Mouse (Mus musculus) urinary bladder, postnatal 36 days (tissue): ENCODE results near the gene Bcam.

ENCODE experiments used
- DNase-seq, 2 experiments: peaks; one replicate each; pipeline ENCODE4 v3.0.0; 2022; ENCODE audit warnings: low spot score in 2 of 2, mixed read lengths in 1 of 2

Gene Bcam

DNA sequence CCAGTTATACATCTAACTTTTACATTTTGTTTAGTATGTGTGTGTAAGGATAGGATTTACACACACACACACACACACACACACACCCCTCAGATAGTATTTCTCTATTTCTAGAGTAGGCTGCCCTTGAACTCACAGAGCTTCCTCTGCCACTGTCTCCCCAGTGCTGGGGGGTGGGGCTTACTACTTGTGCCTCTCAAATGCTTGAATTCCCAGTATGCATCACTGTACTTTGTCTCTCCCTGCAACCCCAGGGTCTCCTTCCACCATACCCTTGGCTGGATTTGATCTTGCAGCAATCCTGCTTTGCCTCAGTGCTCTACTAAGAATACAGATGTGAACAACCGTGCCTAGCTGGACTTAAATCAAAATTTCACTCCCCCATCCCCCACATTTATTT is 16.8 kb downstream of the Bcam start:
- no peak for DNase-seq

DNA sequence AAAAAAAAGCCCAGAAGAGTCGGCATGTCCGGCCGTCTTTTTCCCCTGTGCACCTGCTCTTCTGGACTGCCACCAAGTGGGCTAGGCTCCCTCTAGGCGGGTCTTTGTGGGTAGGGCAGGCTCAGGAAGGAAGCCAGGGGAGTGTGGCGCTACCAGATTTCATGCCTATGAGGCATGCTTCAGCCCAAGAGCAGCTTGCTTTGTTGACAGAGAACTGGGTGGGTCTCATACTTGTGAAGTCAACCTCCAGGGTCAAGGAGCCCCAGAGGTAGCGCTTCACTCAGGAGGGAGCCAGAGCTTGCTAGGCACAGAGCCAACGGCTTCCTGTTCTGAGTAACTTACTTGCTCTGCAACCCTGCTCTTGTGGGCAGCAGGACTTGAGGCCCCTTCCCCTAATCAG is 17.2 kb downstream of the Bcam start:
- peak in 1 of 2 experiments; percentile 63 for DNase-seq

DNA sequence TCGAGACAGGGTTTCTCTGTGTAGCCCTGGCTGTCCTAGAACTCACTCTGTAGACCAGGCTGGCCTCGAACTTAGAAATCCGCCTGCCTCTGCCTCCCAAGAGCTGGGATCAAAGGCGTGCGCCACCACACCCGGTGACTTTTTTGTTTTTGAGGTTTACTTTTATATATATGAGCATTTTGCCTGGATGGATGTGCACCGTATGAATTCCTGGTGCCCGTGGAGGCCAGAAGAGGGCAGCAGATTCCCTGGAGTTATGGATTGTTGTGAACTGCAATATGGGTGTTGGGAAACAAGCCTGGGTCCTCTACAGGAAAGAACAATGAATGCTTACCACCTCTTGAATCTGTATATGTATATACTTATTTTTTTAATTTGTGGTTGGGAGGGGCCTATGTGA is 18.2 kb downstream of the Bcam start:
- no peak for DNase-seq

DNA sequence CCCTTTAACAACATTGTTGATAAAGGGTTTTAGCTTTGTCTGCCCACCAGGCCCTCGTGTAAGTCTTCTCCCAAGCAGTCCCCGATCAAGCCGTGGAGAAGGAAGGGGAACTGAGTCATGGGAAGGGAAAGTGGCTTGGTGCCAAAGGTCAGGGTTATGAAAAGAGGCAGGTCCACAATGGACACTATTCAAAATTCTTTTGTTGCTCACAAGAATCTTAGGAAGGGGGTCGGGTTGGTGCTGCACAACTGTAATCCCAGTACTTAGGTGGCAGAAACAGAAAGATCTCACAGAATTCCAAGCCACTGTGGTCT is 19.8 kb downstream of the Bcam start:
- DNase-seq, result no peak

DNA sequence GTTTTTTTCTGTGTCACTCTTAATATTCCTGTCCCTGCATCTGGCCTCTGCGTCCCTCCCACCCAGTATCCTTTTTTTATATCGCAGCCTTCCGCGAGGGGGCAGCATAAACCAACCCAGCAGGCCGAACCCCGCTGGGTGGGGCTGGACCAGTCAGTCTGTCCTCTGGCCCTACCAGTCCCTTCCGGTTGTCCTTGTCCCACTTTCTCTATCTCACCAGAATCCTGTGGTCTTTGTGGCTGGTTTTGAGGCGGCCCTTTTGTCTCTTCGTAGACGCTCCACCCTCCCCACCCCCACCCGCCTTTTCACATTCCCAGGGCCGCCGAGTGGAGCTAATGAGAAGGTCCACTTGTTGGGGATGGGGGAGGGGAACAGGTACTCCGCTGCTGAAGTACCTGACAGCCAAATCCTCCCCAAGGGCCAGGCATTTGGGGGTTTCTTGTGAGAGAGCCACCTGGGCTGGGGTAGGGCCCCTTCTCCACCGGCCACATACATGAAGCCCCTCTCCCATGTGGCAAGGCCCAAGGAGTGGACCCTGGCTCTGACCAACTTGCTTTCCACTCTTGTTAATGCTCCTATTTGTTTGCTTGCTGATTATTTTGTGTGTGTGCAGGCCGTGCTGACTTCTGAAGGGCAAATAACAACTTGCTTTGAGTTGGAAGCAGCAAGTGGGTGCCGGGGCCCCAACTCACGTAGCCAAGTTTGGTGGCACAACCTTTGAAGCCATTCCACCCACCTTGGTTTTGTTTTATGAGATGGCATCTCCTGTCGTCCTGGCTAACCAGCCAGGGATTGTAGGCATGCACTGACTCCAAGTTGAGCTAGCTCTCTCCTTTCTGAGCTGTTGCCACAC is 20.4 kb downstream of the Bcam start, which contains the start of gene Nectin2:
TSS of gene Nectin2 (minus strand) at position 267 of the 853 bp plus-strand sequence.
- peak; percentile 88 to 90 for DNase-seq

DNA sequence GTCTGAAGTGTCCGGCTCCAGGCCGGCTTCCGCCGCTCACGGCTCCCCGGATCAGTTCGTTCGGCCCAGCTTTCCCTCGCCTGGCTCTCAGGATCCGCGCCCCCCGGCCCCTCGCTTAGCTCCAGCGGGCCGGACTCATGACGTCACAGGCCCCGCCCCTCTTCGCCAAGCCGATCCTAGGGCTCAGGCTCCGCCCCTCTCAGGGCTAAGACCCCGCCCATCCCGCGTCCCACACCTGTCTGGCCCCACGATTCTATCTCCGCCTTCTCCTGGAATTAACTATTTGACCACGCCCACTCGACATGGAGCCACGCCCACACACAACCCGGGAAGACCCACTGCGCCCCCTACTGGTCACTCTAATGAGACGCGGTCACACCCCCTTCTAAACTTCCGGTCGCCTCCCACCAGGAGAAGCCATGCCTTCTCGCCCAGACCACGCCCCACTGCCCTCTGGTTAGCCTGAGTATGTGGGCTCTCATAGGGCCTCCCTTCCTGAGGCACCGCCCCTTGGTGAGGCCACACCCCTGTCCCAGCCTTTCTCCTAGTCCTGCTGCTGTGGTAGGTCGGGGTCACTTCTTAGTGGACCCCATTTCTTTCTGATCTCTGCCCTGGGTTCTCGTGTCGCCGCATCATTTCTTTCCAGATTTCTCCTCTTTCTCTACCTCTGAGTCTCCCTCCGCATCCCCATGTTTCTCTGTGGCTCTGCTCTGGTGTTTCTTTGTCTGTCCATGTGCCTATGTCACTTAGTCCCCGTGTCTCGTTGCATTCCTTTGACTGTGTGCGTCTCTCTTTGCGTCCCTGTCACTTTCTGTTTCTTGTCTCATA is 21.2 kb downstream of the Bcam start:
- peak; percentile 96 to 98 for DNase-seq

GRCm38 (mm10) chr7:19748219-19749195 is 22.3 kb downstream of the Bcam start:
- DNase-seq, result no peak

- DNase-seq, result peak; percentile 33 to 38
Measured at GRCm38 (mm10) chr7:19747420-19748218, 23.2 kb downstream of the Bcam start.

- DNase-seq, result no peak
Measured at GRCm38 (mm10) chr7:19746426-19747201, 24.2 kb downstream of the Bcam start.

GRCm38 (mm10) chr7:19745971-19746370 is 24.8 kb downstream of the Bcam start:
- no peak for DNase-seq

- DNase-seq, result peak in 1 of 2 experiments; percentile 31
Measured at GRCm38 (mm10) chr7:19744590-19745385, 26.0 kb downstream of the Bcam start.

GRCm38 (mm10) chr7:19743791-19744190 is 27.0 kb downstream of the Bcam start:
- DNase-seq, result no peak

DNA sequence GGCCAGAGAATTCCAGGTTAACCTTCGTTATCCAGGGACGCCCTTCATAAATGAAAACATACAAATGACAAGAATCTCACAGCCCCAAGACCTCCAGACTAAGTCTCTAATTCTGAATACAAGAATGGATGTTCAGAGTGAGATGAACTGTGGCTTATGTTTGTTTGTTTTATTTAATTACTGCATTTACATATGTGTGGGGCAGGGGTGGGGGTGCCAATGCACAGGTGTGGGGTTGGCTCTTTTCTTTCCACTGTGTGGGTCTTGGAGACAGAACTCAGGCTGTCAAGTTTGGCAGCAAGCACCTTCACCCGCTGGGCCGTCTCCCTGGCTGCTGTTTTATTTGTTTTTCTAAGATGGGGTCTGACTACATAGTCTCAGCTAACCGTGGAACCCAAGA is 28.3 kb downstream of the Bcam start:
- DNase-seq, result no peak

GRCm38 (mm10) chr7:19741329-19742031 is 29.3 kb downstream of the Bcam start:
- DNase-seq, result peak in 1 of 2 experiments; percentile 27

- no peak for DNase-seq
Measured at GRCm38 (mm10) chr7:19740269-19740668, 30.5 kb downstream of the Bcam start.

GRCm38 (mm10) chr7:19738771-19739170 is 32.0 kb downstream of the Bcam start:
- no peak for DNase-seq

DNA sequence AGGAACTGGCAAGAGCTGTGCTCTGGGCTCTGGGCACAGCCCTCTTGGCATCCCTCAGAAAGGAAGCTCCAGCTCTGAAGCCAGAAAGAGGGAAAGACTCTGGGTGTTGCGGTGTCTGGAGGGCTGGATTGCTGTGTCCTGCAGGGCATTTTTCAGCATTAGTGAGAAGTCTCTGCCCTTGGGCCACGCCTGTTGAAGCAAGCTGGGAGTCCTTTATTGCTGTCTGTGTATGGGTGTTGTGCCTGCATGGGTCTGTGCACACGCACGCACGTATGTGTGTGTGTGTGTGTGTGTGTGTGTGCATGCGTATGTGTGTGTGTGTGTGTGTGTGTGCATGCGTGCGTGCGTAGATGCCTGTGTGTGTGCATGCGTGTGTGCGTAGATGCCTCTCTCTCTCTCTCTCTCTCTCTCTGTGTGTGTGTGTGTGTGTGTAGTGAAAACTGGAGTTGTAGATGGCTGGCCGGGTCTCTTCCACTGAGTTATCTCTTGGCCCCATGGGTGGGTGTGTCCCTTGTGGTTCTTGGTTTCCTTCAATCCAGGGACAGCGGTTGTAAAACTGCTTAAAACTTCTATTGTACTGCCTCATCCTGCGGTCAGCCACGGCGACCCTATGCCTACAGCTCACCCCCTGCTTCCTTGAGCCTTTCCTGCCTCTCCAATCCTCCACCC is 34.3 kb downstream of the Bcam start:
- no peak for DNase-seq

DNA sequence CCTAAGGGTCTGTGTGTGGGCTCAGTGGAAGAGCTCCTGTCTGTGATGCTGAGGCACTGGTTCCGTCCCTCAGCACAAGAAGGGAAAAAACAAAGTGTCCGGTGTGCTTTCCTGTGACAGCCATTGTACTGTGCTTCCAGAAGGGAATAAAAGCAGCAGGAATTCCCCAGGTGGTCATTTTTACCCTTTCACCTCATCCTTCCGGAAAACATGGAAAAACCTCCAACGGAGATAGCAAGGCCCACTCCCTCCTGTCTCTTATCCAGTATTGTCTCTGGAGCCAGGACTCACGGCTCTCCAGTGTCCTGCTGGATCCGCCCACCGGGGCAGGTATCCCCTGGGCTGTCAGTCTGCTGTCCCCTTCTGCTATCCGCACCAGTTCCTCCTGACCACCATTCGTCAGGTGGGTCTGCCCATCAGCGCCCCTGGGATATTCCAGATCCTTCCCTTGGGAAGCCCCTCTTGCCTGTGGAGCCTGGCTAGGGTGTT is 36.6 kb downstream of the Bcam start:
- DNase-seq, result no peak
